ENCODE assay signal across 7 mouse cellular contexts in the genomic region with DNA sequence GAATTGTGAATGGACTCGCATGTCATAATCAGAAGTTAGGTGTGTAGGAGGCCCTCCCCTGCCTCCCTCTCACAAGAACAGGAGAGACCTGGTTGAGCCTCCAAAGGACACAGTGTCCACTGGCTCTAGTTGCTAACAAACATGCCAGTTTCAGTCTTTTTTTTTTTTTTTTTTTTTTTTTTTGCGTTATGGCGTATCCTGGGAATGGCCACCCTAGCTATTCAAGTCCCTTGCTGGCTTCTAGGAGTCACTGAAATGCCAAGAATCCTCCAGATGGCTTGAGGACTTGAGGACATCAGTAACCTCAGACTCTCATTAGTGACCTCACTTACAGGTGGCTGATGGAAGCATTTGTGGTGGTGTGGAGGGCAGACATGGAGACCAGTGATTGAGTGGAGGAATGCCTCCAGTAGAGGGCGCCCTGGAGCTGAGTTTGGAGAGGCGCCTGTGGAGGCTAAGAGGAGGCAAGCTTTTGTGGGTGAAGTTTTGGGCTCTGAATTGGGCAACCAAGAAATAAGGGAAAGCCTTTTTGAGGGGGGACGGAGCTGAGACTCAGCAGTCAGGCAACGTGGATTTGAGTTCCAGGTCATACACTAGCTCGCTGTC.
DNase-seq lines count a peak whose midpoint lies in the region; ATAC-seq and TF ChIP-seq lines count a peak whose summit lies in the region.

No protein-coding gene starts in this region.

- H3K36me3 ChIP-seq in kidney, embryonic 15.5 days = no peaks in the 10 kb centered on the region
- no peaks in the 10 kb centered on the region for H3K36me3 ChIP-seq in kidney, postnatal 0 days (ENCODE audit: insufficient read depth, low read length)
- no peaks in the 10 kb centered on the region for H3K36me3 ChIP-seq in liver, embryonic 14.5 days (replicated peaks; ENCODE audit: control insufficient read depth, insufficient read depth, low read depth)

- H3K27ac ChIP-seq in kidney, embryonic 15.5 days = no peak overlapping the region
- H3K27ac ChIP-seq in kidney, postnatal 0 days = no peak overlapping the region
- H3K27ac ChIP-seq in liver, embryonic 14.5 days = no peak overlapping the region

- H3K9ac ChIP-seq in kidney, embryonic 15.5 days = no peak overlapping the region
- H3K9ac ChIP-seq in kidney, postnatal 0 days (ENCODE audit: low read depth, low read length) = no peak overlapping the region
- no peak overlapping the region for H3K9ac ChIP-seq in liver, embryonic 14.5 days (replicated peaks)

- DNase-seq in kidney, adult 9 months = peak; percentile 57
- DNase-seq in R1 (ENCODE audit: low read depth, low spot score) = peak; percentile 77
- DNase-seq in cerebellum, postnatal 14 days = peak; percentile 78 to 88
- peak; percentile 54 for DNase-seq in kidney, postnatal 0 days (ENCODE audit: low spot score)
- DNase-seq in liver, embryonic 14.5 days (ENCODE audit: low read depth in 3 of 3, low spot score in 3 of 3) = peak in 2 of 3 experiments; percentile 17 to 20
- peak; percentile 31 for DNase-seq in right cerebral cortex, postnatal 25 days

- no peak for TF ChIP-seq EP300 in liver, embryonic 14.5 days (IDR thresholded peaks at IDR 0.05; ENCODE audit: low read depth)

- peak; percentile 71 for TF ChIP-seq CTCF in kidney, postnatal 0 days (IDR thresholded peaks at IDR 0.05; ENCODE audit: low read depth)
- TF ChIP-seq CTCF in liver, embryonic 14.5 days (IDR thresholded peaks at IDR 0.05; ENCODE audit: low read depth) = peak; percentile 82

- H3K4me1 ChIP-seq in kidney, embryonic 15.5 days = no peaks in the 10 kb centered on the region
- H3K4me1 ChIP-seq in kidney, postnatal 0 days (replicated peaks; ENCODE audit: insufficient read depth, low read length) = no peaks in the 10 kb centered on the region
- H3K4me1 ChIP-seq in liver, embryonic 14.5 days (replicated peaks; ENCODE audit: control insufficient read depth in 2 of 2, insufficient read depth in 2 of 2, low read length in 1 of 2) = no peaks in the 10 kb centered on the region

- WGBS in kidney, embryonic 15.5 days = 65% methylated on average over 8 of the region's 8 CpGs
- 62% methylated on average over 8 of the region's 8 CpGs for WGBS in kidney, postnatal 0 days
- WGBS in liver, embryonic 14.5 days (ENCODE audit: insufficient replicate concordance) = 51% methylated on average over 8 of the region's 8 CpGs

- H3K27me3 ChIP-seq in kidney, embryonic 15.5 days = peaks cover 65% of the 10 kb centered on the region
- H3K27me3 ChIP-seq in kidney, postnatal 0 days (ENCODE audit: insufficient read depth, low read length) = peaks cover 3% of the 10 kb centered on the region; the same call in 1 of the 2 replicates
- no peaks in the 10 kb centered on the region for H3K27me3 ChIP-seq in liver, embryonic 14.5 days (ENCODE audit: control insufficient read depth, insufficient read depth, low read length)

- no peaks in the 10 kb centered on the region for H3K9me3 ChIP-seq in kidney, embryonic 15.5 days (replicated peaks)
- no peaks in the 10 kb centered on the region for H3K9me3 ChIP-seq in kidney, postnatal 0 days (replicated peaks; ENCODE audit: low read length)
- H3K9me3 ChIP-seq in liver, embryonic 14.5 days (ENCODE audit: control insufficient read depth, low read length) = no peaks in the 10 kb centered on the region

- ATAC-seq in kidney, embryonic 15.5 days (replicated peaks; ENCODE audit: low FRiP score) = no peak
- no peak for ATAC-seq in kidney, postnatal 0 days (replicated peaks; ENCODE audit: low FRiP score, low read depth)
- ATAC-seq in liver, embryonic 14.5 days (ENCODE audit: insufficient read depth) = no peak

- no peak overlapping the region for H3K4me2 ChIP-seq in kidney, embryonic 15.5 days
- no peak overlapping the region for H3K4me2 ChIP-seq in kidney, postnatal 0 days (ENCODE audit: low read length)
- H3K4me2 ChIP-seq in liver, embryonic 14.5 days (ENCODE audit: low read depth) = no peak overlapping the region

- H3K4me3 ChIP-seq in kidney, embryonic 15.5 days (replicated peaks) = no peak overlapping the region
- no peak overlapping the region for H3K4me3 ChIP-seq in kidney, postnatal 0 days (replicated peaks; ENCODE audit: low read depth, low read length)
- no peak overlapping the region for H3K4me3 ChIP-seq in liver, embryonic 14.5 days (ENCODE audit: insufficient read depth in 1 of 2, low read depth in 2 of 2, low read length in 2 of 2)

Comparison
In these comparisons a context has a peak if more than half of its experiments do, and no peak if none do; other contexts are left out.
1. DNase-seq: peak in every context shown above with its lines; median percentile 83 in cerebellum, postnatal 14 days; 77 in R1; 57 in kidney, adult 9 months; 54 in kidney, postnatal 0 days; 31 in right cerebral cortex, postnatal 25 days; 18 in liver, embryonic 14.5 days.